In the genomic region with DNA sequence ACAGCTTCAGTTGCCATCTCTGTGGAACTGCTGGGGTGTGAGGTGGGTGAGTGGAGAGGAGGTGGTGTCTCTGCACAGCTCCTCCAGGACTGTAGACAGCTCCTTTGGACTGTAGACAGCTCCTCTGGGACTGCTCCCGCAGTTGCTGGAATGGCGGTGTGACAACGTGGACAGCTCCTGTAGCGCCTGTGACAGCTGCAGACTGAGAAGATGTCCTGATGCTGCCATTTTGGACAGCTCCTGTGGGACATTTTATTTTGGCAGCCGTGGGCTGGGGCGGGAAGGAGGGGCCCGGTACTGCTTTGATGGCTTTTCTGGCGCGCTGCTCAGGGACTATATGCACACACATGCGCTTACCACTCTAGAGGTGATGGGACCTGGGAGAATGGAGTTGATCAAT, we compare ENCODE assay signal across 15 mouse cellular contexts. TPM values are rescaled to one million over a fixed set of nuclear protein-coding genes. Genes with fewer than 3 reads are reported as not detected.
DNase-seq lines count a peak whose midpoint lies in the region; ATAC-seq lines count a peak whose summit lies in the region.
"Had no signal": no experiment of that assay in that cellular context is flagged by ENCODE, and none has a peak within 500 bp of the region (broad histone marks: within the 10 kb centered on the region; RNA-seq: fewer than 3 reads in every experiment).

No protein-coding gene starts in this region.

- no peaks in the 10 kb centered on the region for H3K9me3 ChIP-seq in hindbrain, embryonic 14.5 days (ENCODE audit: control insufficient read depth, low read length)
- H3K9me3 ChIP-seq in hindbrain, embryonic 13.5 days, result no peaks in the 10 kb centered on the region
- no peaks in the 10 kb centered on the region for H3K9me3 ChIP-seq in liver, embryonic 11.5 days (ENCODE audit: control insufficient read depth, low read length)
- H3K9me3 ChIP-seq: embryonic facial prominence, embryonic 12.5 days; limb, embryonic 13.5 days; megakaryocyte, embryonic 14.5 days; neural tube, embryonic 13.5 days had no signal

- peaks cover 16% of the 10 kb centered on the region for H3K4me1 ChIP-seq in hindbrain, embryonic 14.5 days (replicated peaks; ENCODE audit: control insufficient read depth, insufficient read depth, low read length)
- H3K4me1 ChIP-seq in hindbrain, embryonic 13.5 days (replicated peaks), result peaks cover 16% of the 10 kb centered on the region
- H3K4me1 ChIP-seq in liver, embryonic 11.5 days (replicated peaks; ENCODE audit: control insufficient read depth, insufficient read depth, low read length), result peaks cover 7% of the 10 kb centered on the region

- no peak overlapping the region for H3K27ac ChIP-seq in hindbrain, embryonic 14.5 days
- H3K27ac ChIP-seq in hindbrain, embryonic 13.5 days, result no peak overlapping the region
- no peak overlapping the region for H3K27ac ChIP-seq in liver, embryonic 11.5 days (ENCODE audit: low read depth, low read length)
- H3K27ac ChIP-seq: embryonic facial prominence, embryonic 12.5 days; hindbrain, postnatal 0 days; limb, embryonic 13.5 days; neural tube, embryonic 13.5 days had no signal

- H3K36me3 ChIP-seq in hindbrain, embryonic 14.5 days (replicated peaks; ENCODE audit: control insufficient read depth, insufficient read depth), result no peaks in the 10 kb centered on the region
- H3K36me3 ChIP-seq in hindbrain, embryonic 13.5 days, result no peaks in the 10 kb centered on the region
- no peaks in the 10 kb centered on the region for H3K36me3 ChIP-seq in liver, embryonic 11.5 days (ENCODE audit: control insufficient read depth, insufficient read depth, low read length)
- H3K36me3 ChIP-seq: embryonic facial prominence, embryonic 12.5 days; limb, embryonic 13.5 days; neural tube, embryonic 13.5 days had no signal

- no peak for ATAC-seq in hindbrain, embryonic 14.5 days (ENCODE audit: low FRiP score)
- no peak for ATAC-seq in hindbrain, embryonic 13.5 days (ENCODE audit: low FRiP score)
- no peak for ATAC-seq in liver, embryonic 11.5 days (replicated peaks; ENCODE audit: low FRiP score)
- ATAC-seq: hindbrain, postnatal 0 days had no signal

- no peak overlapping the region for H3K9ac ChIP-seq in hindbrain, embryonic 14.5 days
- no peak overlapping the region for H3K9ac ChIP-seq in hindbrain, embryonic 13.5 days
- H3K9ac ChIP-seq in liver, embryonic 11.5 days (ENCODE audit: low read depth, low read length), result no peak overlapping the region
- H3K9ac ChIP-seq: embryonic facial prominence, embryonic 12.5 days; limb, embryonic 13.5 days; neural tube, embryonic 13.5 days had no signal

- no peaks in the 10 kb centered on the region for H3K27me3 ChIP-seq in hindbrain, embryonic 14.5 days (ENCODE audit: control insufficient read depth, insufficient read depth, low read length)
- no peaks in the 10 kb centered on the region for H3K27me3 ChIP-seq in hindbrain, embryonic 13.5 days
- no peaks in the 10 kb centered on the region for H3K27me3 ChIP-seq in liver, embryonic 11.5 days (replicated peaks; ENCODE audit: control insufficient read depth, insufficient read depth, low read length)
- H3K27me3 ChIP-seq: neural tube, embryonic 13.5 days had no signal

- WGBS in hindbrain, embryonic 14.5 days, result 52% methylated on average over 10 of the region's 10 CpGs
- WGBS in hindbrain, embryonic 13.5 days, result 55% methylated on average over 10 of the region's 10 CpGs
- WGBS in liver, embryonic 11.5 days, result 58% methylated on average over 10 of the region's 10 CpGs

- no peak overlapping the region for H3K4me3 ChIP-seq in hindbrain, embryonic 14.5 days (replicated peaks; ENCODE audit: low read length)
- no peak overlapping the region for H3K4me3 ChIP-seq in hindbrain, embryonic 13.5 days
- H3K4me3 ChIP-seq in liver, embryonic 11.5 days (ENCODE audit: low read depth, low read length), result no peak overlapping the region
- H3K4me3 ChIP-seq: embryonic facial prominence, embryonic 12.5 days; limb, embryonic 13.5 days; neural tube, embryonic 13.5 days had no signal

- DNase-seq in cerebellum, adult 9-11 months, result peak; percentile 20
- no peak for DNase-seq in cerebellum, adult 11 months
- DNase-seq in hindbrain, embryonic 14.5 days (ENCODE audit: low spot score), result no peak
- DNase-seq in 3T3-L1 (ENCODE audit: low read depth, low spot score), result peak; percentile 16
- no peak for DNase-seq in liver, embryonic 11.5 days (ENCODE audit: low spot score)
- DNase-seq in layer of hippocampus, postnatal 14 days (ENCODE audit: low spot score in 2 of 2), result no peak
- DNase-seq in cerebellum, postnatal 10 days, result no peak
- DNase-seq: cerebellum, adult 2 months had no signal

- 0 out of 2 replicates have a peak overlapping the region, but pooled peaks have one; percentile 1 for H3K4me2 ChIP-seq in hindbrain, embryonic 14.5 days (replicated peaks)
- no peak overlapping the region for H3K4me2 ChIP-seq in hindbrain, embryonic 13.5 days
- peak overlapping the region; percentile 47 for H3K4me2 ChIP-seq in liver, embryonic 11.5 days
- H3K4me2 ChIP-seq: neural tube, embryonic 13.5 days had no signal

RNA-seq across cellular contexts. Expression of a gene that starts 3.3 kb away (rescaled TPM):
- 125 and 132 TPM in 2 replicates for polyA plus RNA-seq in hindbrain, embryonic 14.5 days (2014; fragmentation: Nextera tagmentation; extraction: Ambion mirVana)
- 134 and 140 TPM in 2 replicates for polyA plus RNA-seq in hindbrain, embryonic 13.5 days (2015; fragmentation: Nextera tagmentation; extraction: Ambion mirVana)
- polyA plus RNA-seq in liver, embryonic 11.5 days (2014; fragmentation: Nextera tagmentation; extraction: Ambion mirVana), result 93.6 and 96.2 TPM in 2 replicates
- total RNA-seq in layer of hippocampus, postnatal 14 days (2021), result 10 to 100 TPM; 42.4 to 44.7 TPM

RNA-seq across cellular contexts. Expression of a gene that starts 15.5 kb away (rescaled TPM):
- polyA plus RNA-seq in hindbrain, embryonic 14.5 days (2014; fragmentation: Nextera tagmentation; extraction: Ambion mirVana), result 40.8 and 44.5 TPM in 2 replicates
- polyA plus RNA-seq in hindbrain, embryonic 13.5 days (2015; fragmentation: Nextera tagmentation; extraction: Ambion mirVana), result 45.7 TPM in 2 replicates
- polyA plus RNA-seq in liver, embryonic 11.5 days (2014; fragmentation: Nextera tagmentation; extraction: Ambion mirVana), result 22.9 and 24.7 TPM in 2 replicates
- total RNA-seq in layer of hippocampus, postnatal 14 days (2021), result 10 to 100 TPM; 22.2 to 25.7 TPM

RNA-seq across cellular contexts. Expression of a gene that starts 16.1 kb away (rescaled TPM):
- 30.0 and 32.0 TPM in 2 replicates for polyA plus RNA-seq in hindbrain, embryonic 14.5 days (2014; fragmentation: Nextera tagmentation; extraction: Ambion mirVana)
- 18.6 and 19.4 TPM in 2 replicates for polyA plus RNA-seq in hindbrain, embryonic 13.5 days (2015; fragmentation: Nextera tagmentation; extraction: Ambion mirVana)
- polyA plus RNA-seq in liver, embryonic 11.5 days (2014; fragmentation: Nextera tagmentation; extraction: Ambion mirVana), result 0.96 and 1.6 TPM in 2 replicates
- 100 to 1,000 TPM; 273 to 318 TPM for total RNA-seq in layer of hippocampus, postnatal 14 days (2021)

RNA-seq across cellular contexts. Expression of a gene that starts 17.8 kb away (rescaled TPM):
- 45.4 and 52.9 TPM in 2 replicates for polyA plus RNA-seq in hindbrain, embryonic 14.5 days (2014; fragmentation: Nextera tagmentation; extraction: Ambion mirVana)
- 33.8 and 38.9 TPM in 2 replicates for polyA plus RNA-seq in hindbrain, embryonic 13.5 days (2015; fragmentation: Nextera tagmentation; extraction: Ambion mirVana)
- 28.0 and 33.6 TPM in 2 replicates for polyA plus RNA-seq in liver, embryonic 11.5 days (2014; fragmentation: Nextera tagmentation; extraction: Ambion mirVana)
- total RNA-seq in layer of hippocampus, postnatal 14 days (2021), result 10 to 100 TPM; 70.6 to 83.1 TPM

RNA-seq across cellular contexts. Expression of a gene that starts 34.0 kb away (rescaled TPM):
- polyA plus RNA-seq in hindbrain, embryonic 14.5 days (2014; fragmentation: Nextera tagmentation; extraction: Ambion mirVana), result 1.9 and 2.3 TPM in 2 replicates
- 2.0 and 2.2 TPM in 2 replicates for polyA plus RNA-seq in hindbrain, embryonic 13.5 days (2015; fragmentation: Nextera tagmentation; extraction: Ambion mirVana)
- polyA plus RNA-seq in liver, embryonic 11.5 days (2014; fragmentation: Nextera tagmentation; extraction: Ambion mirVana), result 0.74 TPM in 2 replicates
- total RNA-seq in layer of hippocampus, postnatal 14 days (2021), result under 1 TPM; 0.83 to 0.97 TPM
- polyA plus RNA-seq: adrenal gland, adult 2 months had no signal

Comparison
In these comparisons a context has a peak if more than half of its experiments do, and no peak if none do; other contexts are left out.
1. DNase-seq: peak in cerebellum, adult 9-11 months (single experiment) and 3T3-L1 (single experiment); none in cerebellum, adult 11 months (single experiment), hindbrain, embryonic 14.5 days (single experiment), liver, embryonic 11.5 days (single experiment), layer of hippocampus, postnatal 14 days (0 of 2) and cerebellum, postnatal 10 days (0 of 2).